Mouse (Mus musculus): ENCODE measurements at regions not wholly inside any gene's neighbourhood (a gene's known extent, or its start where the extent isn't known, plus 50 kb on each side); places are given as distances from the start of the nearest gene placed in this dataset.

- Histone ChIP-seq H3K4me2 (no peak overlapping the region), H3K9me3 (no peaks in the 10 kb centered on the region), H3K9ac (no peak overlapping the region), H3K36me3 (no peaks in the 10 kb centered on the region), H3K4me3 (no peak overlapping the region), H3K27ac (replicated peaks) (no peak overlapping the region), H3K4me1 (replicated peaks) (no peaks in the 10 kb centered on the region), H3K27me3 (no peaks in the 10 kb centered on the region)
- WGBS = 91% methylated on average over 2 of the region's 2 CpGs
- ATAC-seq (ENCODE audit: low FRiP score, low read depth) = no peak
These were observed 211.2 kb downstream of the C1d start for GRCm38 (mm10) chr11:17468431-17469165.

DNA sequence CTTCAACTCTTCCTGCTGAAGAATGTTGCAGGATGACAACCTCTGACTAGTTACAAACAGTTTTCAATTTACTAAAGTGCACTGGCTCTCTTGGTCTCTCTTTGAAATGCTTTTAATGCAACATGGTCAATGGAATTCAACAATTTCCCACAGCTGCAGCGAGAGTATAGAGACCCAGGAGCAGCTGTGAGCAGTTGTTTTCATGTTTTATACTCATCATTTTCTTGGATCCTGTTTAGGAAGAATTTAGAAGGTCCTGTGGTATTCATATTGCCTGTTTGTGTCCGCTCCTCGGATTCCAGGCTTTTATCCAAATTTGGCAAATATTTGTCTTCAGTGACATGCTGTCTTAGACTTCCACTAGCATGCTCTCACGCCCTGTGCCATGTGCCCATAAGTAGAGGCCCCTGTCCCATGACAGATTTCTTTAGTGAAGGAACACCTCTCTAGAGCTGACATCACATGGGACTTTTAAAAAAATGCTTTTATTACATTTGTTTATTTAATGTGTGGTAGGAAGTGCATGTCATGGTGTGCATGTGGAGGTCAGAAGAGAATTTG is 224.1 kb downstream of the C1d start:
- Histone ChIP-seq H3K9me3 (no peaks in the 10 kb centered on the region), H3K4me1 (replicated peaks) (no peaks in the 10 kb centered on the region), H3K27ac (replicated peaks) (no peak overlapping the region), H3K9ac (no peak overlapping the region), H3K4me2 (no peak overlapping the region), H3K27me3 (no peaks in the 10 kb centered on the region), H3K4me3 (no peak overlapping the region), H3K36me3 (no peaks in the 10 kb centered on the region)
- ATAC-seq (ENCODE audit: low FRiP score, low read depth) = no peak
- 76% methylated on average over 4 of the region's 4 CpGs for WGBS

DNA sequence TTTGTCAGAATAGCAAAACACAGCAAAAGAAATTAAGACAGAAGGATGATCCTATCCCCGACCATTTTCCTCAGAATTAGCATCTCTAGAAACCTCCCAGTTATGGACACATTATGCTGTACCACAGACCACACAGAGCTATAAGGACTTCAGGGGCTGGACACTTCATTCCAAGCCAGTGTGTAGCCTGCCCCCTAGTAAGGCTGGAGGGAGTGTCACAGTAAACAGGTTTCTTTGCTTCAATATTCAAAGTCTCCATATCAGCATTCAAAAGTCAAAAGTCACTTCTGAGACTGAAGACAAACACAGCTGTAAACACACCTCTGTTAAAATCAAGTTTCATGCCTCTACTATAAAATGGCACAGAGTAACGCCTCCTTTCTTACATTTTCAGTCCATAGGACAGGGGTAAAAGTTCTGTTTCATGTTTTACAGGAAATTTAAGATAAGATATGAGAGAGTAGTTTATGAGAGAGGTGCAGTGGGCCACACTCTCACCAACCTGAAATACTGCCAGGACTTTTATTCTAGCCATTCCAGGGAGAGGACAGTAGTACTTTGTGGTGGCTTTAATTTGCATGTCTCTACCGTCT is 226.6 kb downstream of the C1d start:
- no peak overlapping the region for H3K4me3 ChIP-seq
- no peak for ATAC-seq (ENCODE audit: low FRiP score, low read depth)
- H3K9ac ChIP-seq = no peak overlapping the region
- H3K9me3 ChIP-seq = no peaks in the 10 kb centered on the region
- H3K4me1 ChIP-seq (replicated peaks) = no peaks in the 10 kb centered on the region
- no peaks in the 10 kb centered on the region for H3K36me3 ChIP-seq
- H3K4me2 ChIP-seq = no peak overlapping the region
- no peak overlapping the region for H3K27ac ChIP-seq (replicated peaks)
- H3K27me3 ChIP-seq = no peaks in the 10 kb centered on the region
- WGBS = 76% methylated on average over 3 of the region's 3 CpGs

- WGBS = 72% methylated on average over 14 of the region's 14 CpGs
- Histone ChIP-seq H3K27ac (replicated peaks) (no peak overlapping the region), H3K27me3 (no peaks in the 10 kb centered on the region), H3K4me3 (no peak overlapping the region), H3K4me1 (replicated peaks) (no peaks in the 10 kb centered on the region), H3K36me3 (no peaks in the 10 kb centered on the region), H3K9me3 (no peaks in the 10 kb centered on the region), H3K9ac (no peak overlapping the region), H3K4me2 (no peak overlapping the region)
- peak; percentile 63; the same call in 1 of the 2 replicates for ATAC-seq (ENCODE audit: low FRiP score, low read depth)
These were observed 244.0 kb downstream of the C1d start for GRCm38 (mm10) chr11:17501120-17502043.

DNA sequence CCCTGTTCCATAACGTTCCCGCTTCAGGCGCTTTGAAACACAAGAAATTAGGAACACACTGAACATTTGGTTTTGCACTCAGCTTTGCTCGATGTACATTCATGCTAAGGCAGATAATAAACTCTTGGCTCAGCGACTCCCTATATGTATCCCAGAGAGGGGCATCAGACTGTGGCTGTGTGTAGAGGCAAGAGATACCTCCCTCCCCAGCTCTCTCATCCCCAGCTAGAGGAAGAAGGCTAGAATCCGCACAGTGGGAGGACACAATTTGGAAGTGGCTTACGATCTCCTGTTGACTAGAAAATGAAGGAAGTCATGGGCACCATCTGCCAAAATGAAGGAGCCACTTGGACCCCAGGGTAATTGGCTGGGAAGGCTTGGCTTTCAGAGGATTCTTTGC is 244.7 kb downstream of the C1d start:
- no peak overlapping the region for H3K9ac ChIP-seq
- WGBS = 78% methylated on average over 7 of the region's 7 CpGs

DNA sequence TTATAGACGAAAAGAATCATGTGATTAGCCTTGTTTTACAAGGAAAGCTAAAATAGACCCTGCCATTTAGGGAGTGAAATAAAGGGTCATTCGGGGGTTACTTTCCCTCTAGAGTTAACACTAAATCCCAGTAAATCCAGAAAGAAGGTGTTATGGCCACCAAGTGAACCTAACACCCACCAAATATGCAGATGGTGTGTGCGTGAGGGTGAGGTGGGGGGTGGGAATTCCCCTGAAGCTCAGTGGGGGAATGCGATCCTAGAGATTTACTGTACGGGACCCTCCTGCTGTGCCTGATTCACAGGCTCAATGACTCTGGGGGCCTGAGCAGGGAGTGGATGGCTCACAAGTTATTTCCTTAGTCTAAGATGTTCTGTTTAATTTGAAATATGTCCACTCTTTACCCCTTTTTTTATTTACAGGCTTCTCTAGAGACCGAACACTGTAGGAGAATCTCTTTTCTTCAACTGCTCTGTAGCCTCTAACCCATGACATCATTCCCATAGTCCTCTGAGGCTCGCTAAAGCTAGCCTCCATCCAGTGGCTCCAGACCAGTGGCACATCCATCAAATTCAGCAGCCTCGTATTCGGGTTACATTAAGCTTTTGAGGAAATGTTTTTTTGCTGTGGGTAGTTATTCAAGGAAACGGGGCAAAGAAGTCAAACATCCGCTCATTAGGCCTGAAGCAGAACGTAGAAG is 265.0 kb downstream of the C1d start:
- no peak overlapping the region for H3K4me3 ChIP-seq
- no peaks in the 10 kb centered on the region for H3K36me3 ChIP-seq
- no peak for ATAC-seq (ENCODE audit: low FRiP score, low read depth)
- no peak overlapping the region for H3K9ac ChIP-seq
- no peaks in the 10 kb centered on the region for H3K4me1 ChIP-seq (replicated peaks)
- WGBS = 77% methylated on average over 12 of the region's 12 CpGs
- no peaks in the 10 kb centered on the region for H3K9me3 ChIP-seq
- H3K27me3 ChIP-seq = no peaks in the 10 kb centered on the region
- H3K4me2 ChIP-seq = no peak overlapping the region
- H3K27ac ChIP-seq (replicated peaks) = no peak overlapping the region

More for the DNA sequence above, 244.7 kb downstream of the C1d start:
- H3K27me3 ChIP-seq = no peaks in the 10 kb centered on the region
- no peaks in the 10 kb centered on the region for H3K4me1 ChIP-seq (replicated peaks)
- no peak overlapping the region for H3K4me2 ChIP-seq
- H3K9me3 ChIP-seq = no peaks in the 10 kb centered on the region
- H3K27ac ChIP-seq (replicated peaks) = no peak overlapping the region
- H3K4me3 ChIP-seq = no peak overlapping the region
- ATAC-seq (ENCODE audit: low FRiP score, low read depth) = peak; percentile 38; the same call in 1 of the 2 replicates
- no peaks in the 10 kb centered on the region for H3K36me3 ChIP-seq

GRCm38 (mm10) chr11:17523329-17523728 is 265.9 kb downstream of the C1d start:
- ATAC-seq (ENCODE audit: low FRiP score, low read depth) = no peak
- Histone ChIP-seq H3K27me3 (no peaks in the 10 kb centered on the region), H3K9me3 (no peaks in the 10 kb centered on the region)

GRCm38 (mm10) chr11:17524985-17525775 is 267.8 kb downstream of the C1d start:
- no peak overlapping the region for H3K4me3 ChIP-seq
- H3K27ac ChIP-seq (replicated peaks) = no peak overlapping the region
- H3K4me2 ChIP-seq = no peak overlapping the region
- WGBS = 40% methylated on average over 7 of the region's 7 CpGs
- H3K36me3 ChIP-seq = no peaks in the 10 kb centered on the region
- no peaks in the 10 kb centered on the region for H3K27me3 ChIP-seq
- no peaks in the 10 kb centered on the region for H3K9me3 ChIP-seq
- no peak for ATAC-seq (ENCODE audit: low FRiP score, low read depth)
- no peak overlapping the region for H3K9ac ChIP-seq
- H3K4me1 ChIP-seq (replicated peaks) = no peaks in the 10 kb centered on the region

More at GRCm38 (mm10) chr11:17523329-17523728, 265.9 kb downstream of the C1d start:
- Histone ChIP-seq H3K4me2 (no peak overlapping the region), H3K9ac (no peak overlapping the region), H3K4me3 (no peak overlapping the region), H3K36me3 (no peaks in the 10 kb centered on the region), H3K27ac (replicated peaks) (no peak overlapping the region), H3K4me1 (replicated peaks) (no peaks in the 10 kb centered on the region)
- whole genome bisulfite sequencing = 90% methylated on average over 4 of the region's 4 CpGs

- Histone ChIP-seq H3K36me3 (no peaks in the 10 kb centered on the region), H3K4me2 (no peak overlapping the region), H3K27me3 (no peaks in the 10 kb centered on the region), H3K9me3 (no peaks in the 10 kb centered on the region), H3K9ac (no peak overlapping the region), H3K4me3 (no peak overlapping the region), H3K4me1 (replicated peaks) (no peaks in the 10 kb centered on the region), H3K27ac (replicated peaks) (no peak overlapping the region)
- whole genome bisulfite sequencing = 52% methylated on average over 5 of the region's 5 CpGs
- no peak for ATAC-seq (ENCODE audit: low FRiP score, low read depth)
These were observed 269.1 kb downstream of the C1d start for GRCm38 (mm10) chr11:17526476-17526875.

DNA sequence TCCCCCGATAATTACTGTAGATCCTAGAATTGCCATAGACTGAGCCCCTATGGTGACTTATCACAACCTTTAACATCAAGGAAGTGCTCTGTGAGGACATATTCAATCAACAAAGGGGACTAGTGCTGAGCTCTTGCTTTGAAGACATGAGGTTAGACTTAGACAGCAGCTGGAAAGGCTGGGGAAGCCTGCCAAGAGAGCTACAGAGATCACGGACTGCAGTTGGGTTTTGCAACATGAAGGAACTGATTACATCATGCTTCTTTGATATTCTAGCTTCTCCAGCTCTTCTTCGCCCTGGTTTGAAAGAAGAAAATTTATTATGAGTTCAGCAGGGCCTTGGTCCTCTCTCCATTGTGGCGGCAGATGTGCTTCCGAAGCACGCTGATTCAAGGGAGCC is 271.2 kb downstream of the C1d start:
- H3K4me1 ChIP-seq (replicated peaks) = no peaks in the 10 kb centered on the region
- H3K27me3 ChIP-seq = no peaks in the 10 kb centered on the region
- ATAC-seq (ENCODE audit: low FRiP score, low read depth) = no peak
- no peak overlapping the region for H3K9ac ChIP-seq
- no peak overlapping the region for H3K4me3 ChIP-seq
- WGBS = 89% methylated on average over 6 of the region's 6 CpGs
- no peak overlapping the region for H3K4me2 ChIP-seq
- H3K36me3 ChIP-seq = no peaks in the 10 kb centered on the region
- H3K27ac ChIP-seq (replicated peaks) = no peak overlapping the region
- H3K9me3 ChIP-seq = no peaks in the 10 kb centered on the region

DNA sequence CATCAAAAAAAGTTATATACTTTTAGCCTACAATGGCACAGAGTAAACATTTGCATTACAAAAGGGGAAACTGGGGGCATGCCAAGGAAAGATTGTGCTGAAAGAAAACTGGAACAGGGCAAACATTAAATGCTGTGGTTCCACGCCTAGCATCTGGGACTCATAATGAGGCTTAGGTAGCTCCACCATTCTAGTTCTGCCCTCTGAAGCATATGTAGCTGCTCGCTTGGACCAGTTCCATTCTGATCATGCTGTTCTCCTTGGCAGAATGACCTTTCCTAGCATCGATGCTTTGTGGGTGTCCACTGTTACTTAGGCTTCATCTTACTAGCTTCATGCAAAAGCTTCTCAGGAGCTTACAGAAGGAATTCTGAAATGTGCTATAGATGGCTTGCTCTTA is 276.3 kb downstream of the C1d start:
- ATAC-seq (ENCODE audit: low FRiP score, low read depth) = no peak
- Histone ChIP-seq H3K27me3 (no peaks in the 10 kb centered on the region), H3K4me2 (no peak overlapping the region), H3K4me3 (no peak overlapping the region), H3K27ac (replicated peaks) (no peak overlapping the region), H3K9me3 (no peaks in the 10 kb centered on the region), H3K36me3 (no peaks in the 10 kb centered on the region), H3K9ac (no peak overlapping the region), H3K4me1 (replicated peaks) (no peaks in the 10 kb centered on the region)
- 70% methylated on average over 3 of the region's 3 CpGs for WGBS

All from hindbrain, embryonic 15.5 days (tissue).